Mouse (Mus musculus) right cerebral cortex, postnatal 36 days (tissue): ENCODE data around the gene Olfr250.
"Not testable (repeated sequence)": the region's sequence is repeated elsewhere in the genome, so short reads cannot be mapped to it uniquely, and the experiment has no call there.

ENCODE experiments used
- DNase-seq, 2 experiments: peaks; one replicate each; pipeline ENCODE4 v3.0.0; 2022; ENCODE audit warnings: low spot score in 2 of 2, mixed read lengths in 1 of 2

The Olfr250 gene

DNA sequence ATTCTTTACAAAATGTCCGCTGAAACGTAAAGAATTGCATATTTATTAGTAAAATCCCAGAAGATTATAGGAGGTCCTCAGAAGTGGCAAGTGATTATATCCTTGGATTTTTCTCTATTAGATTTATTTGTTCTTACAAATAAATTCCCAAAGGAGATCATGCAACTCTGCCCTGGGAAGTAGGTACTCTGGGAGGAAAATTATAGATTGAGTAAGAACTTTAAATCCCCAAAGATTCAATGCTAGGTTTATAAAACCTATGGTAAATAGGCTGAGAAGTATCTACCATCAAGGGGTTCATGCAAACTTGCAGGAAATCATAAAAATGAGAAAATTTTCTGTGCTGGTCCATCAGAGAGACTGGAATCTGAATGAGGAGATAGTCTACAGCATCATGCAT is at the start of gene Olfr250:
TSS of gene Olfr250 (plus strand) at position 301 of the 400 bp plus-strand sequence.
- DNase-seq: no peak

DNA sequence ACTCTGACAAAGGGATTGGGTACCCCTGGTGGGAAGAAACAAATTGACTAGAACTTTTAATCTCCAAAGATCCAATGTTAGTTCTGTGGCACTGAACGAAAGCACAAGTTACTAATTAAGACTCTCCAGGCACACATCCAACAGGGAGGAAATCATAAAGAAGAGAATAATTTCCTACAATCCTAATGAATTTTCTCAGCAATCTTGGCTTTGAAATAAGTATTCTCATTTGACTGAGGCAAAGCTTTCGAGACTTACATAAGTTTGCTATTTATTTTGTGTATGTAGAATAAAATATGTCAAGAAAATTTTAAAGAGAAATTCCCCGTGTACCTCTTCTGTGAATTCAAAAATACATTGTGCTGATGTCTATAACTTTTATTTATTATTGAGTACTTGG is 37.9 kb upstream of the Olfr250 start, which contains the start of gene Olfr25:
TSS of gene Olfr25 (plus strand) at position 301 of the 400 bp plus-strand sequence.
- no peak for DNase-seq

DNA sequence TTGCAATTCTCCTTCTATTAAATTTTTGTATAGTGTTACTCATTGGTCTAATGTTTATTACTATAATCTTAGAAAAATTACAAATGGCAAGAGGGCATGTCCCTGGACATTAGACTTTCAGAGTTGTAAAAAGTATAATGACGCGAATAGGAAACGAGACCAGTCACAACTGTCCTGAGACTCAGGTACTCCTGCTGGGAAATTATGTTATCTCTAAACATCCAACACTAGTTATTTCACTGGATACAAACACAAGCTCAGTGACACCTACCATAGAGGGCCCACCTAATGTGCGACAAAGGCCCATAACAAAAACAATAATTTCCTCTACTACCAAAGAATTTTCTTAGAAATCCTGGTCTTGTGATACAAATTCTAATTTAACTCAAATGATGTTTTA is 18.6 kb upstream of the Olfr250 start, which contains the start of gene Olfr898:
TSS of gene Olfr898 (plus strand) at position 301 of the 400 bp plus-strand sequence.
- no peak for DNase-seq

DNA sequence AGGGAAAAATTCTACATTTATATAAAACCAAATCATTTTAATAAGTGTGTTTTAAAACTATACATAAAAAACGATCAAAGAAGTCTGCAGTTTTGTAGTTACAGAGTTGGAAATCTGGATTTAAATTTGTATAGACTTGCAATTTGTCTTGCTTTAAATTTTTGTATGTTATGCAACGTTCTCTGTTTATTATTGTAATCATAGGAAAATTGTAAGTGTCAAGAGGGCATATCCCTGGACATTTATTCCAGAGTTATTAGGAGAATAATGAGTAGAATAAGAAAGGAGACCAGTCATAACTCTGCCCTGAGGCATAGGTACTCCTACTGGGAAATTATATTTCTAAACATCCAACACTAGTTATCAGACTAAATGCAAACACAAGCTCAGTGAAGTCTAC is 10.1 kb downstream of the Olfr250 start, which contains the start of gene Olfr251:
TSS of gene Olfr251 (plus strand) at position 301 of the 400 bp plus-strand sequence.
- no peak for DNase-seq

DNA sequence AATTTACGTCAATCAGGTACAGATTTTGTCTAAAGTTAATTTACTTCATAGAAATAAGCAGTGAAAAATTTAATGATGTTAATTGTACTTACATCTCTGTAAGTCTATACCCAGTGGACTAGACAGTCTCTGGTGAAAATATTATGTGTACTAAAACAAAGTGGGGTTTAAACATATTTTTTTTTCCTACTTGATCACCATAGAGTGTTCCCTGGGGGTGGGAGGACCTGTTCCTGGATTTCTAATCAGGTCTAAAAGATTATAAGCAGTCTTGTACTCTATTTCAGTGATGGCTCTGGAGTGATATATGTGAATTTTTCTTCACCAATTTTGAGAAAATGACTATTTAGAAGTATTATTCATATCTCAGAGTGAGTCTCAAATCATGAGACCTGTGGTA is 34.7 kb downstream of the Olfr250 start, which contains the start of gene Olfr147:
TSS of gene Olfr147 (plus strand) at position 301 of the 400 bp plus-strand sequence.
- DNase-seq: no peak

DNA sequence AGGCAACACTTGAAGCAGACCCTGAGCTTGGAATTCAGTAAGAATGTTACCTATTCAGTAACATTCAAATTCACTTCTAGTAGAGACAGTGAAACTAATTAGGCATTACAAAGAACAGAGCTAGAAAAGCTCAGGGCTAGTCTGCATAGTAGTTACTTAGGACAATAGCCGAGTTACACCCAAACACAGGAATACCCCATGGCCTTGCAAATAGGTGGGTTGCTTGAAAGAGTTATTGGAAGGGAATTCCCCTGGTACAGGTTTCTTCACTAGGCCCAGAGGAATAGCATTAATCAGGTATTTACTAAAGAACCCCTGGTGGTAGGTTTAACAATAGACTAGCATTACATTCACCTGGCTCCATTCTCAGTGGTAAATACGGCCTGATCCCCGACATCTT is 40.8 kb downstream of the Olfr250 start:
- DNase-seq: not testable (repeated sequence)

DNA sequence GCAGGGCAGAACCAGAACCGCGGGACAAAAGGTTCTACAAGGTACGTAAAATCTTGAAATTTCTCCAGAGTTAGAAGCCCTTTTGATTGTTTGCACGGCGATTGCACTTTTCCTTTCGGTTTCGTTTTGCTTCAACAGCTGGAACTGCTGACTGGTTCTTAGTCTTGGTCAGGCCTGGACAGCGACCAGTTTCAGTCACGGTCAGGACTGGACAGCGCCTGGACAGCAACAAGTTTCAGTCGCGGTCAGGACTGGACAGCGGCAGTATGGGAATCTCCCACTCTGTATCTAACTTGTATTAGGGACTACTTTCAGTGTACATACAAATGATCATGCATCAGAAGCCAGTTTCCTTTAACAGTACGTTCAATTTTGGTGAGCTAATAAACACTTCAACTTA is 46.8 kb downstream of the Olfr250 start:
- DNase-seq: not testable (repeated sequence)
